In the genomic region with DNA sequence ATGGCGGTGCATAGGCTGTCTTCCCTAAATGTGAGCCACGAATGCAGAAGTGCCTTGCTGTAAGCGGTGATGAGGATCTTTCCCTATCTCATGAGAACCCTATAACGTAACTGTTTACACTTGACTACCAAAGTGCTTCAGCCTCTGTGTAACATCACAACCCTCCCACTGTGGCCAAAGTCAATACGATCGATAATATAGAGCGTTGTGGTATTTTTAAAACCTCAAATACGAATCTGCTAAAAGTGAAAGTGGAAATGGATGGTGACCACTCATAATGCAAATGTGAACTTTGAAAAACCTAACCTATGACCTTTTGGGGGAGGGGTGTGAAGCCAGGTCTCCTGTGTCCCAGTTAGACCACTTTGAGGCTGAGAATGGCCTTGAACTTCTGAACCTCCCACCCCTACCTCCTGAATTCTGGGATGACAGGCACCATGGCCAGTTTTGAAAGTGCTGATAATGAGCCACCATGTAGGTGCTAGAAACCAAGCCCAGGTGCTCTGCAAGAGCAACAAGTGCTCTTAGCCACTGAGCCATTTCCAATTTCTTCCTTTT, we compare ENCODE assay signal across 13 mouse cellular contexts.
"Had no signal": no experiment of that assay in that cellular context is flagged by ENCODE, and none has a peak within 500 bp of the region (broad histone marks: within the 10 kb centered on the region; RNA-seq: fewer than 3 reads in every experiment).

No protein-coding gene starts in this region.

- ATAC-seq: intestine, postnatal 0 days; lung, postnatal 0 days had no signal

- H3K36me3 ChIP-seq: limb, embryonic 12.5 days; midbrain, embryonic 10.5 days; neural tube, embryonic 15.5 days had no signal

- H3K9ac ChIP-seq: limb, embryonic 12.5 days; neural tube, embryonic 15.5 days had no signal

- H3K4me3 ChIP-seq: limb, embryonic 12.5 days; midbrain, embryonic 10.5 days; myocyte; neural tube, embryonic 15.5 days had no signal

- H3K9me3 ChIP-seq: limb, embryonic 12.5 days; midbrain, embryonic 10.5 days; neural tube, embryonic 15.5 days had no signal

- H3K27ac ChIP-seq: limb, embryonic 12.5 days; midbrain, embryonic 10.5 days; neural tube, embryonic 15.5 days; stomach, postnatal 0 days had no signal

- H3K27me3 ChIP-seq: limb, embryonic 12.5 days; neural tube, embryonic 15.5 days had no signal

- DNase-seq: kidney, adult 8-10 months; kidney, postnatal 25 days; lung, adult 2 months; lung, postnatal 36 days; midbrain, embryonic 14.5 days; thymus, postnatal 36 days had no signal

- H3K4me2 ChIP-seq: limb, embryonic 12.5 days; neural tube, embryonic 15.5 days had no signal
